Mouse (Mus musculus) thymus, postnatal 10 days (tissue): ENCODE data around the gene 4930438A08Rik.
"Not testable (repeated sequence)": the region's sequence is repeated elsewhere in the genome, so short reads cannot be mapped to it uniquely, and the experiment has no call there.

ENCODE experiments used
- DNase-seq, 2 experiments: peaks; one replicate each; pipeline ENCODE4 v3.0.0; 2021; ENCODE audit warnings: low spot score in 2 of 2

4930438A08Rik gene

GRCm38 (mm10) chr11:58274572-58274971 is at the start of gene 4930438A08Rik:
Gene 4930438A08Rik, plus strand, starts transcription at chr11:58274799.
- no peak for DNase-seq

DNA sequence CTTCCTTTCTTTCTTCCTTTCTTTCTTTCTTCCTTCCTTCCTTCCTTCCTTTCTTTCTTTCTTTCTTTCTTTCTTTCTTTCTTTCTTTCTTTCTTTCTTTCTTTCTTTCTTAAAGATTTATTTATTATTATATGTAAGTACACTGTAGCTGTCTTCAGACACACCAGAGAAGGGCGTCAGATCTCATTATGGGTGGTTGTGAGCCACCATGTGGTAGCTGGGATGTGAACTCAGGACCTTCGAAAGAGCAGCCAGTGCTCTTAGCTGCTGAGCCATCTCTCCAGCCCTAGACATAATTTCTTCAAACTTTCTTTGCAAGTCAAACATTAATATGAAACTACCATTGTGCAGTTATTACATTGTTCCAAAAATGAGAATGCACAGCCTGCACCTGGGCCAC is 49.7 kb upstream of the 4930438A08Rik start:
- DNase-seq, result not testable (repeated sequence)

- DNase-seq, result peak; percentile 65 to 79
These were observed 48.9 kb upstream of the 4930438A08Rik start for GRCm38 (mm10) chr11:58225655-58226054.

- DNase-seq, result no peak
These were observed 48.2 kb upstream of the 4930438A08Rik start for GRCm38 (mm10) chr11:58226425-58226824.

GRCm38 (mm10) chr11:58228021-58228420 is 46.6 kb upstream of the 4930438A08Rik start:
- DNase-seq, result not testable (repeated sequence)

DNA sequence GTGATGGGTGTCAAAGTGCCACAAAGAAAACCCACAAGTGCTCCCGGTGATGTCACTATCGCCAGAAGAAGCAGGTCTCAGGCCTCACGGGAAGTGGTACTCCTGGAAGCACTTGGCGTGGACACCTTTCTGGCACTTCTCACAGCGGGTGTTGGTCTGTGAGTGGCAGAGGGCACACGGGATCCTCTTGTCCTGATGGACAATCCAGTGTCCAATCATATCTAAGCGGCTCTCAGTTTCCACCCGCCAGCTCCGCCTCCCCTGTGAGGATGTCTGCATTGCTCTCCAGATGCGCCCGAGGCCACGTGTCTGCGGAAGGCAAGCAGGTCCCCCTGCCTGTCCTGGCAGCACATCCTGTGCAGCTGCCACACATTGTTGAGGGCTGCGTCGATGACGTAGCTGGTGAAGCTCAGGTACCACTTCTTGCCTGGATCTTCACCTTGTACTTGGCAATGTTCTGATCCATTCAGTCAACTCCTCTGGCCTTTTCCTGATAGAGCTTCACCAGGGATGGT is 44.1 kb upstream of the 4930438A08Rik start:
- DNase-seq, result peak; percentile 64 to 80

GRCm38 (mm10) chr11:58231156-58231555 is 43.4 kb upstream of the 4930438A08Rik start:
- no peak for DNase-seq

DNA sequence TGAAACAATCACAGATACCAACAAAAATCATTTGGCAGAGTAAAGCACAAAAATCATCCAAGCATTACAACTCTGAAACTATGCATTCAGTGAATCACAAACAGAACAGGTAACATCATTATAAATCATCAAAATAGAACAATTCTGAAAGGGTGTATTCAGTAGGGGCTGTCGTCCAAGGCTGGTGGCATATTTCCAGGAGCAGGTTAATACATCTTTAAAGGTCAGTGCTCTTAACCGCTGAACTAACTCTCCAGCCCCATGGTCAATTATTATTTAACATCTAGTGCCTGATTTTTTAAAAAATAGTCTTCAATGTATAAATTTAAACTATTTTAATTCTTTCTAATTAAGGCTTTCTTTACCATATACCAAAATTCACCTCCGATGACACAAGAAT is 40.0 kb upstream of the 4930438A08Rik start:
- not testable (repeated sequence) for DNase-seq

DNA sequence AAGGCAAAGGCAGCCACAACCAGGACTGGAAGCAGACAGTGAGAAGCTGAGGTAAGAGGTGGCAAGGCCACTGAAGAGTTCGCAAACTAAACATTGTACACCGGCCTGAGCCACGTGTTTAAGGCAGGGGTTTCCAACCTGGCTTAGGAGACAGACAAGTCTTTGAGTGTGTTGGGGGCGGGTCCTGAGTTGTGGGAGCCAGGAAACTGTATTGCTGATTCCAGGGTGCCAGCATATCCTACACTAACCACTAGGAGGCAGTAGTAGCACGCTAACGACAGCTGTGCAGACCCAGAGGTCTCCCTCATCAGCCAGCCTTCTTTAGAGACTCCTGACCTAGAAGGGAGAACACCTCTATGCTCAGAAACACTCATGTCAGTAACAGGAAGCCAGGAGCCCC is 39.4 kb upstream of the 4930438A08Rik start:
- peak; percentile 41 to 72 for DNase-seq

DNA sequence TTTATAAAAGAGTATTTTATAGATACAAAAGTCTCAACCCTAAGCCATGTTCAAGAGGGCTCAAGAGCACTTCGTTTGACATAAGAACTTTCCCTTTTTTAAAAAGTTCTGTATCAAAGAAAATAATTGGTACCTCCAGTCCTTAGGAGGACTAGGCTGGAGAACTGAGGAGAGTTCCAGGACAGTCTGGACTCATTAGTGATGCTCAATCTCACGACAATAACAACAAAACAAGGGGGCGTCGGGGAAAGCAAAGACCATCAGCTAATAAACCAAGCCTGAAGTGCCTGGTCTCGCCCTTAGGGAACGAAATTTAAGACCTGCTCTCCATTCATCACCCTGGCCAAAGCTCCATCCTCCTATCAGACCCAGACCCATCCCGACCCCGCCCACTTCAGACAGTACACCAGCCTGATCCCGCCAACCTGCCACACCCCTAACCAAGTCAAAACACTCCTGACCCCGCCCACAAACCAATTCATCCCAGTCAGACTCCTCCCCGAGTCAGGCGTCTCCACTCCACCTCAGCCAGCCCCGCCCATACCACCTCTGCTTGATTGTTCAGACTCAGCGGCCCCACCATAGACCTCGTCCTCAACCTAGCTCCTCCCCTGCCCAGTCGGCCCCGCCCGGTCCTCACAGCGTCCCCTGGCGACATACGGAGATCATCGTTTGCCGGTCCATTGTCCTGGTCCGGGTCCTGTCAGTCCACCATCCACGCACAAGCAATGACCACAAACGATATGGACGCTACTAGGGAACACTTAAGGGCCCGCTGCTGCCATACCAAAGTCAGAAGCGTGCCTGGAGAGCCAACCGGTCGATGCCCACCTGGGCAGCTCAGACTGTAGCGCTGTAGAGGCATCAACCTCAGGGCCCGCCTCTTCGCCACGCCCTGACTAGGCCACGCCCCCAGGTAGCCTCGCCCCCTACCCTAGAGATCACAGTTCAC is 35.5 kb upstream of the 4930438A08Rik start:
- peak; percentile 21 to 27 for DNase-seq

DNA sequence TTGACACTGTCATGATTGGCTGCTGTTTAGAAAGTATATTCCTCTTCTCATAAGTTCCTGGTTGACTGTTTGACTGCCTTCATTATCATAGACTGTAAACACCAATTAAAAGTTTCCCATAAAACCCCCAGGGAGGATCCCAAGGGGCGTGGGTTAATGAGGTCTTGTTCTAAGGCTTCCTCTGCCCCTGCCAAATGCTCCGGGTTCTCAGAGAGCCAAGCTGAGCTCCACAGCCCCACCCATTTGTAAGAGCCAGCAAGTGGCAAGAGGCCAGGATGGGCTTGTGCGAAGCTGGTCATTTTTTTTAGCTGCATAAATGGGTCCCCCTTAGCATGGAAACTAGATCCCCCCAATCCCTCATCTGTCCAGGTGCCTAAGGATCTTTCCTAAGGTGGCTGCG is 27.3 kb upstream of the 4930438A08Rik start:
- no peak for DNase-seq

DNA sequence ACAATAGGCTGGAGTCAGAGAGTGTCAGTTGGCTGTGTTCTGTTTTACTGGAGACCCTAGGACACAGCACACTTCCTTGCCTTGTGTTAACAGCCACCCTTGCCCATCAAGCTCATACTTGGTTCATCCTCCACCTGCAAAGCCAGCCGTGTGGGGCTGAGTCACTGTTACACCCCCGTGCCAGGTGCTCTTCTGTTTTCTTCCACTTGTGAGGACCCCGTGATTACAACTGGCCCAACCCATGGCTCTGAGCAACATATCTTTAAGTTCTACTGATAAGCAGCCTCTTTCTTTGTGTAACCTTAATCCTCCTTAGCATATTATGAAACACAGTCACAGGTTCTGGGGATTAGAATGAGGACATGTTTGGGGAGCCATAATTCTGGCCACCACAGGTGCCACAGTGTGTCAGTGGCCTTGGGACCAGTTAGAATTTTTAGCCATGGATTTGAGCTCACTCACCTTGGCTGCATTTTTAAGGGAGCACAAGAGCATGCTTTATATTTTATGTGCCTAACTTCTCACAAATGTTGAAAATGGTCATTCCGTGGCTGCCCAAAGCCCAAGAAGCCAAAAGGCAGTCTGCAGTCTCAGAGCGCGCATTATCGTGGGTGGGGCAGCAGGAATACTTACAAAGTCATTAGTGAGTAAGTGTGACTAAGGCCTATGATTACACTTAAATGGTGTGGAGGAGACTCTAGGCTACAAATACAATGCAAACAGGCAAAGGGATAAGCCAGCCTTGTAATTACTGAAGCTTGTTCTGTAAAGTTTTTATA is 25.2 kb upstream of the 4930438A08Rik start:
- DNase-seq, result no peak

DNA sequence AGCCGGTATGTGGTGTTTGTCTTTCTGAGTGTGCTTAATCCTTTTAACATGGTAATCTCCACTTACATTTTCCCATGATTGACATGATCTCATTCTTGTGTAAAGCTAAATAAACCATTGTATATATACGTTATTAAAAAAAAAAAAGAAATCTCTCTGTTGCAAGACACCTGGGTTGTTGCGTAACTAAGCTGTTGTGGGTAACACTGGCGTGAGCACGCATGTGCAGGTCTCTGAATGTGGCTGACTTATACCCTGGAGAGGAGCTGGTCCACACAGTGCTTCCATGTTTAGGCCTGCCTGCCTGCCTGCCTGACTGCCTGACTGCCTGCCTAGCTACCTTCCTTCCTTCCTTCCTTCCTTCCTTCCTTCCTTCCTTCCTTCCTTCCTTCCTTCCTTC is 24.0 kb upstream of the 4930438A08Rik start:
- no peak for DNase-seq

DNA sequence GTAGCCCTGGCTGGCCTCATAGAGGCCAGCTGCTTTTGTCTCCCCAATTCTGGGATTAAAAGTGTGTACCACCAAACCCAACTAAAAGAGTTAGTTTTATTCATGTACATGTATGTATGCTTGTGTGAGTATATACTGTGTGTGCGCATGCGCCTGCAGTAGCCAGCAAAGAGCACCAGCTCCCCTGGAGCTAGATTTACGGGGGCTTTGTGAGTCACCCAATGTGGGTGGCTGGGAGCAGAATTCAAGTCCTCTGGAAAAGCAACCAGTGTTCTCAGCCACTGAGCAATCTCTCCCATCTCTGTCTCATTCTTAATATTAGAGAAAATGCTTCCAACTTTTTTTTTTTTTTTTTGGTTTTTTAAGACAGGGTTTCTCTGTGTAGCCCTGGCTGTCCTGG is 20.2 kb upstream of the 4930438A08Rik start:
- no peak for DNase-seq

GRCm38 (mm10) chr11:58257816-58258215 is 16.8 kb upstream of the 4930438A08Rik start:
- DNase-seq, result no peak

DNA sequence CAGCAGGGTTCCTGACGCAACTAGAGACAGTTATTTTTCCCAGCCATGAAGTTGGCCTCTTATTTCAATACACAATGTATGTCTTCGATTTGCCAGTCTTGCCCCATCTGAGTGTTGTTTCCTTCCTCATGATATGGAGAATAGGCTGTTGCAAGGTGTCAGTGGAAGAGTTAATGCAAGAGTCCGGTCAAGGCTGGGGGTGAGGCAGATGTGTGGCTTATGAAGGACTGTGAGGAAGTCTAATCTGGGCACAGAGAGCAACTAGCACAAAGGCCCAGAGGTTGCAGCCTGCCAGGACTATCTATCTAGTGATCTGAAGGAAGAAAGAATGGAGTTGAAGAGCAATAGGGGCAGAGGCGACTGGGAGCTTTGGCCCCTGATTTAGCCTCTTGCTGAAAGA is 14.4 kb upstream of the 4930438A08Rik start:
- DNase-seq, result no peak

DNA sequence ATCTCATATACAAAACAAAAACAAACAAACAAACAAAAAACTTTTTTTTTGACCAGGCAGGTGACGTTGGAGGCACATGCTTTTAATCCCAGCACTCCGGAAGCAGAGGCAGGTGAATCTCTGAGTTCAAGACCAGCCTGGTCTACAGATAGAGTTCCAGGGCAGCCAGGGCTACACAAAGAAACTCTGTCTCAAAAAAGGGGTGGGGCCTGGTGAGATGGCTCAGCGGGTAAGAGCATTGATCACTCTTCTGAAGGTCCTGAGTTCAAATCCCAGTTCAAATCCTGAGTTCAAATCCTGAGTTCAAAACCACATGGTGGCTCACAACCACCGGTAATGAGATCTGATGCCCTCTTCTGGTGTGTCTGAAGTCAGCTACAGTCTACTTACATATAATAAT is 12.8 kb upstream of the 4930438A08Rik start:
- no peak for DNase-seq

DNA sequence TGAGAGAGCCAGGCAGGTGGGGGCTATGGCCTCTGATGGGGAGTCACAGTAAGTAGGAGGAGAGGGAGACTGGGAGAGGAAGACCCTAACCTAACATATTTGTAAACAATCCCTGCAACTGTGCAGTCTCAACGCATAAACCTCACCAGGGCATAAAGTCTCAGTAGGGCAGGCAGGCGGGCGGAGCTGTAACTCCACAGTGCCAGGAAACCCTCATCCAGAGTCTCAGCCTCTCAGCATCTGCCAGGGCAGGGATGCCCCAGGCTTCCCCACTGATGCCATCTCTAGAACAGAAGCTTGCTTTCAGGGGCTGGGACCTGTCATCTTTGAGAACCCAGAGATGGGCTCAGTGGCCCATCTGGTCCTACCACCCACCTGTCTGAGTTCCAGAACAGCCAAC is 12.3 kb upstream of the 4930438A08Rik start:
- DNase-seq, result no peak

DNA sequence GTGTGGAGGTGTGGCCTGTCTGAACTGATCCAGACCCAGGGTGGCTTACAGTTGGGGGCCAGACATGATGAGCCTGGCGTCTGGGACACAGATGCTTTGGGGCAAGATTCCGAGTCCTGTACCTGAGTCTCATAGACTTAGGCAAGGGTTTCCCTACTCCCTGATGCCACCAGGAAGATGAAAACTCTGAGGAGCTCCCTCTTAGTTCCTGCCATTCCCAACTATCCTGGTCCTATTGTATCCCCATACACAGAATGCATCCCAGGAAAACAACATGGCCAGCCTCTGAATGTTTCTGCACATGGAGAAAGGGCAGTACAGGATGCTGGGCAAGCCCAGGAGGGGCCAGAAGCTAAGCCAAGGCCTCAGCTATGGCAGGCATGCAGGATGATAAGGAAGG is 11.1 kb upstream of the 4930438A08Rik start:
- DNase-seq, result no peak

DNA sequence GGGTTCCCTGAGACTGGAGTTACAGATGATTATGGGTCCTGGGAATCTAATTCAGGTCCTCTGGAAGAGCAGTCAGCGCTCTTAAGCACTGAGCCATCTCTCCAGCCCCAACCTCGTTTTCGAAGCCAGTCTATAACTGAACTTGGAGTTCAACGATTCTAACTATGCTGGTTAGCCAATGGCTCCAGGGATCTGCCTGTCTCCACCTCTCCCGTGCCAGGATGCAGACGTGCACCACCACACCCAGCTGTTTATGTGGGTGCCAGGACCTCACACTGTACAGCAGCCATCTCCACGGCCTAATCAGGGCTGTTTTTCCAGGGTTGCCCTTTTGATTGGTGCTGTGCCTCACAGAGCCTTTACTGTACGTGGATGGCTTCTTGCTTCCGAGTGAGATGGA is 10.1 kb upstream of the 4930438A08Rik start:
- DNase-seq, result no peak

DNA sequence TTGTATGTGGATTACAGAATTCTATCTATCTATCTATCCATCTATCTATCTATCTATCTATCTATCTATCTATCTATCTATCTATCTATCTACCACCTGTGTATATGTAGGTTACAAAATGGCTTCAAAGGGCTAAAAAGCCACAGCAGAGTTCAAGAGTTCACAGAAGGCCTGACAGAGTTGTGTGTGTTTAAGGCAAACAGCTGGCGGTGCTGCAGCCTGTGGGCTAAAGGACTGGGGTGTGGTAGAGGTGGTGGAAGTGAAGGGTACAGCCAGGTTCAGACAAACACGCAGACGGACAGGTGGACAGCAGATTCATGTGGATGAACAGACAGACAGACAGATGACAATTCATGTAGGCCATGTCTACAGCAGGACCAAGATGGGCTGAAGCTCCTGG is 6.3 kb upstream of the 4930438A08Rik start:
- DNase-seq, result no peak

- no peak for DNase-seq
These were observed 1.2 kb downstream of the 4930438A08Rik start for GRCm38 (mm10) chr11:58275756-58276155.
